Mouse (Mus musculus) megakaryocyte, embryonic 14.5 days (primary cell): ENCODE results near the gene Cobll1. TPM values are rescaled to one million over a fixed set of nuclear protein-coding genes. Genes with fewer than 3 reads are reported as not detected.
"Not testable (repeated sequence)": the region's sequence is repeated elsewhere in the genome, so short reads cannot be mapped to it uniquely, and the experiment has no call there.

Experiments
- H3K27me3 ChIP-seq: replicated peaks from 2 replicates; pipeline ENCODE3; 2012; ENCODE audit warnings: inconsistent platforms
- H3K36me3 ChIP-seq: replicated peaks from 2 replicates; pipeline ENCODE3; 2012; ENCODE audit warnings: low read length, inconsistent platforms, mixed read lengths
- H3K4me1 ChIP-seq: 2 replicates; pipeline ENCODE4 v1.6.1; 2012; ENCODE audit warnings: inconsistent platforms
- H3K4me3 ChIP-seq: replicated peaks from 2 replicates; pipeline ENCODE3; 2012; ENCODE audit warnings: moderate library complexity, mild to moderate bottlenecking, inconsistent platforms
- H3K9me3 ChIP-seq: 2 replicates; pipeline ENCODE4 v1.6.1; 2012; ENCODE audit warnings: inconsistent platforms
- FLI1 ChIP-seq: IDR thresholded peaks from 2 replicates; pipeline ENCODE4 v1.6.1; 2012; ENCODE audit warnings: low read length, inconsistent platforms, mixed read lengths
- GATA1 ChIP-seq: IDR thresholded peaks from 3 replicates; pipeline ENCODE4 v1.6.1; 2012; ENCODE audit warnings: mixed read lengths, low read length, inconsistent platforms, borderline replicate concordance
- polyA plus RNA-seq: library from polyadenylated mRNA; stranded (reverse); fragments of >175 nt; gene quantifications from 2 replicates; pipeline ENCODE4 v1.2.3, GENCODE M21; 2012; ENCODE audit warnings: low replicate concordance; ENCODE audit not compliant: insufficient read depth

Cobll1 gene
- polyA plus RNA-seq, 1 experiment = not detected

- no peaks in the 10 kb centered on the region for H3K27me3 ChIP-seq
- no peaks in the 10 kb centered on the region for H3K4me1 ChIP-seq
- TF ChIP-seq GATA1 (no peak), FLI1 (no peak)
- no peaks in the 10 kb centered on the region for H3K9me3 ChIP-seq
- no peaks in the 10 kb centered on the region for H3K36me3 ChIP-seq
- no peak overlapping the region for H3K4me3 ChIP-seq
Measured at GRCm38 (mm10) chr2:65266576-65267299, 27.5 kb upstream of the Cobll1 start.

GRCm38 (mm10) chr2:65262251-65262650, 23.0 kb upstream of the Cobll1 start:
- TF ChIP-seq FLI1 (no peak), GATA1 (no peak)
- Histone ChIP-seq H3K36me3 (no peaks in the 10 kb centered on the region), H3K9me3 (no peaks in the 10 kb centered on the region), H3K27me3 (no peaks in the 10 kb centered on the region), H3K4me1 (no peaks in the 10 kb centered on the region), H3K4me3 (no peak overlapping the region)

DNA sequence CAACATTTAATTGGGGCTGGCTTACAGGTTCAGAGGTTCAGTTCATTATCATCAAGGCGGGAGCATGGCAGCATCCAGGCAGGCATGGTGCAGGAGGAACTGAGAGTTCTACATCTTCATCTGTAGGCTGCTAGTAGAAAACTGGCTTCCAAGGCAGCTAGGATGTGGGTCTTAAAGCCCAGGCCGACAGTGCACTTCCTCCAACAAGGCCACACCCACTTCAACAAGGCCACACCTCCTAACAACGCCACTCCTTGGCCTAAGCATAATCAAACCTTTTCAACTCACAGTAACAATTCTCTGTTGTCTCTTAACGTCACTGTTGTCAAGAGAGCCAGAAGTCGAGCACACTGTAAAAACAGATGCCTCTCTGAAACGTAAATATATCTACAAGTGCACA, 21.6 kb upstream of the Cobll1 start:
- H3K4me3 ChIP-seq, H3K9me3 ChIP-seq, H3K27me3 ChIP-seq, H3K4me1 ChIP-seq, H3K36me3 ChIP-seq: not testable (repeated sequence)

GRCm38 (mm10) chr2:65260400-65260799, 21.2 kb upstream of the Cobll1 start:
- no peaks in the 10 kb centered on the region for H3K27me3 ChIP-seq

DNA sequence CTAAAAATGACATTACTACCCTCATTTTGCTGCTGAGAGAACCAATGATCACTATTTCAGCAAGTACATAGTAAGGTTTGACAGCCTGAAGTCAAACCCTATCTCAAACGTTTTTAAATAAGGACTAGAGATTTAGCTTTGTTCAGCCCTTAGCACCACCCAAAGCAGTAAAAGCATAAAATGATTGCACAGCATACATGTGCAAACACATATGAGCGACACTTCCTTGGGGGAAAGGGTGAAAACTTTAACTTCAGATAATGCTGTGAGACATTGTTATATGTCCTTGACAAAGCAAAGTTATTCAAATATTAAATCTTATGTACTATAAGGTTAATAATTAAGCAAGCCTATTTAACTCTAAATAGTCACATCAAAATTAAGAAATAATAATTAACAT, 18.2 kb upstream of the Cobll1 start:
- Histone ChIP-seq H3K27me3 (no peaks in the 10 kb centered on the region), H3K4me1 (no peaks in the 10 kb centered on the region), H3K36me3 (no peaks in the 10 kb centered on the region), H3K9me3 (no peaks in the 10 kb centered on the region), H3K4me3 (no peak overlapping the region)
- TF ChIP-seq GATA1 (no peak), FLI1 (no peak)

More at GRCm38 (mm10) chr2:65260400-65260799, 21.2 kb upstream of the Cobll1 start:
- H3K9me3 ChIP-seq = no peaks in the 10 kb centered on the region
- TF ChIP-seq FLI1 (no peak), GATA1 (no peak)
- no peaks in the 10 kb centered on the region for H3K36me3 ChIP-seq
- no peak overlapping the region for H3K4me3 ChIP-seq
- H3K4me1 ChIP-seq = no peaks in the 10 kb centered on the region

DNA sequence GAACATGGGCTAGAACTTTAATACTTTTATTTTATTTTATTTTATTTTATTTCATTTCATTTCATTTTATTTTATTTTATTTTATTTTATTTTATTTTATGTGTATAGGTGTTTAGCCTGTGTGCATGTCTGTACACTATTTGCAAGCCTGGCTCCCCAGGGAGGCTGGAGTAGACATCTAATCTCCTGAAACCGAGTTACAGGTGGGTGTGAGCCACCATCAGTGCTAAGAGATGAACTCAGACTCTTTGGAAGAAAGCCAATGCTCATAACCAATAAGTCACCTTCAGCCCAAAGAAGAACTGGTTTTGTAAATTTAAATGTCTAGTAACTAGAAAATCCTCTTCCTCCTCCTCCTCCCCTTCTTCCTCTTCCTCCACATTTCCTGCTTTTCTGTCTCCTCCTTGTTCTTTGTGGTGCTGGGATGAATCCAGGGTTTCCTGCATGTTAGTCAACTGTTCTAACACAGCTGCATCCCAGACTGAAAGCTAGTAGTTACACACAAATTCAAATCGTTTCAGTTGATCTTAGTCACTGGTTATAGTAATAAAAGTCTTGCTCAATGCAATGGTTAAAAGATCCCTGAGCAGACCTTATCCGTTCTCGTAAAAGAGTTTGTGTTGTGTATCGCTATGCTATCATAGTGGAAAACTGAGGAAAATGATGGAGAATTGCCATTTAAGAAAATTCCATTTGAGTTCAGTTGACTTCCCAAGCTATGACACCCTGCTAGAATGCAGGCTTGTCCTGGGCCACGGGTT, 17.5 kb upstream of the Cobll1 start:
- Histone ChIP-seq H3K36me3 (no peaks in the 10 kb centered on the region), H3K4me3 (no peak overlapping the region), H3K9me3 (no peaks in the 10 kb centered on the region), H3K4me1 (no peaks in the 10 kb centered on the region), H3K27me3 (no peaks in the 10 kb centered on the region)
- TF ChIP-seq GATA1 = no peak
- TF ChIP-seq FLI1 = no peak

- TF ChIP-seq GATA1 = no peak
- TF ChIP-seq FLI1 = no peak
- Histone ChIP-seq H3K4me1 (no peaks in the 10 kb centered on the region), H3K36me3 (no peaks in the 10 kb centered on the region), H3K27me3 (no peaks in the 10 kb centered on the region), H3K4me3 (no peak overlapping the region), H3K9me3 (no peaks in the 10 kb centered on the region)
Measured at GRCm38 (mm10) chr2:65250589-65251104, 11.4 kb upstream of the Cobll1 start.

GRCm38 (mm10) chr2:65249575-65249974, 10.4 kb upstream of the Cobll1 start:
- Histone ChIP-seq H3K4me3 (no peak overlapping the region), H3K4me1 (no peaks in the 10 kb centered on the region), H3K27me3 (no peaks in the 10 kb centered on the region), H3K9me3 (no peaks in the 10 kb centered on the region), H3K36me3 (no peaks in the 10 kb centered on the region)
- TF ChIP-seq FLI1 (no peak), GATA1 (no peak)

GRCm38 (mm10) chr2:65240173-65240745, 1.1 kb upstream of the Cobll1 start:
- no peaks in the 10 kb centered on the region for H3K36me3 ChIP-seq
- peaks cover 54% of the 10 kb centered on the region for H3K27me3 ChIP-seq
- no peak for TF ChIP-seq GATA1
- TF ChIP-seq FLI1 = no peak
- peaks cover 18% of the 10 kb centered on the region for H3K4me1 ChIP-seq
- H3K9me3 ChIP-seq = peaks cover 8% of the 10 kb centered on the region; the same call in 1 of the 2 replicates
- no peak overlapping the region for H3K4me3 ChIP-seq
